Mouse (Mus musculus): Measurements from ENCODE around the gene Pex11a.

GRCm38 (mm10) chr7:79731438-79731837, 11.5 kb downstream of the Pex11a start:
- TF ChIP-seq CTCF (IDR thresholded peaks at IDR 0.05; ENCODE audit: extremely low read depth, insufficient read depth, insufficient read length, insufficient replicate concordance), result no peak
- TF ChIP-seq POLR2A (IDR thresholded peaks at IDR 0.05; ENCODE audit: low read depth, low read length), result no peak
